Mouse (Mus musculus) lung, postnatal 14 days (tissue): ENCODE measurements around the gene Sirt2.

Experiments used
- DNase-seq: peaks from one replicate; pipeline ENCODE4 v3.0.0; 2021

Gene Sirt2

DNA sequence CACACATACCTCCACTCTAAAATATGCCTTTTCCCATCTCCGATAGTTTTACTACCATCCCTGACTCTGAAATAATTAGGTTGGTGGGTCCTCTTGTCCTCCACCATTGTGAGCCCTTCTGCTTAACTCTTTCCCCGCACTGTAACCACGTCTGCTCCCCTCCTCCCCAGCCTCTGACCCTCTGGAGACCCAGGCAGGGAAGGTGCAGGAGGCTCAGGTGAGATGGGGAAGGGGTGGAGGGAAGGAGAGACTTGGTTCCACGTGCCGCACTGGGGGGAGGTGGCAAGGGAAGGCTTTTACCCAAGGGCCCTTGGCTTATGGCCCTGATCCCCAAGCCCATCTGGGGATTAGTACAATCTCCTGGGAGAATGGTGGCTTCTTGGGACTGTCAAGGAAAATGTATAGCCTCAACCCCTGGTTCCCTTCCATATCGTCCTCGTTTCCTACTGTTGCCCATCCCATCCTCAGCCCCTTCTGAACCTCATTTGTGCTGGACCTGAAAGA lies 979 bp downstream of the Sirt2 start, which contains the start of gene Nfkbib:
TSS of gene Nfkbib (minus strand) at position 51 of the 504 bp plus-strand sequence.
- DNase-seq = no peak

DNA sequence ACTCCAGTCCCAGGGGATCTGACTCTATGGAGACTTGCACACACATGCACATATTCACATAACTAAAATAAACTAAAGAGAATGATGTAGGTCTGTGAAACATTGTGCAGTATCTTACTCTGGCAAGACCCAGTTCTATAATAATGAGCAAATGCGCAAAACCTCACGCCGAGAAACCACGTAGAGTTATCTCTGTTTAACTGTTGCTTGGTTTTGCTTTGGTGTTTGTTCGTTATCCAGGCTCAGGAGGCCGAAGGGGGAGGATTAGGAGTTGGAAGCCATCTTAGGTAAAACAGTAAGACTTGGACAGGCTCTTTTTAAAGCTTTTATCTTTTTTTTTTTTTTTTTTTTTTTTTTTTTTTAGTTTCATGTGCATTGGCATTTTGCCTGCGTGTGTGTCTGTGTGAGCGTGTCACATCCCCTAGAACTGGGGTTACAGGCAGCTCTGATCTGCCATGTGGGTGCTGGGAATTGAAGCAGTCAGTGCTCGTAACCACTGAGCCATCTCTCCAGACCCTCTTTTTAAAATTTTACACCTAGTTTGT lies 3.0 kb downstream of the Sirt2 start:
- DNase-seq = no peak

DNA sequence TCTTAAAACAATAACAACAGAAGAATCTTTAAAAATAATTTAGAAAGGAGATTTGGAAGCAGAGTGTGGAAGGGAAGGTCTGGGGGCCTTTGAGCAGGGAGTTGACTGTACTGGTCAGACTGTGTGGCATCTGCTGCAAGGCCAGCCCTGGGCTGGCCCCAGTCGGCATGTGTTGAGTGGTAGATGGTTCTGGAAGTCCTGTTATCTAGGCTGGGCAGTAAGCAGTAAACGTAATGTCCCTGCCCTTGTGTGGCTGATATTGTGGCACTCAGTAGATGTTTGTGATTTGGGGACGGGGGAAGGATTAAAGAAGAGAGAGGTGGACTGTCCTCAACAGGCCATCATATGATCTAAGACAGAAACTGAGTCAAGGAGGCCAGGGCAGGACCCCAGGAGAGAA lies 3.8 kb downstream of the Sirt2 start:
- DNase-seq = no peak

DNA sequence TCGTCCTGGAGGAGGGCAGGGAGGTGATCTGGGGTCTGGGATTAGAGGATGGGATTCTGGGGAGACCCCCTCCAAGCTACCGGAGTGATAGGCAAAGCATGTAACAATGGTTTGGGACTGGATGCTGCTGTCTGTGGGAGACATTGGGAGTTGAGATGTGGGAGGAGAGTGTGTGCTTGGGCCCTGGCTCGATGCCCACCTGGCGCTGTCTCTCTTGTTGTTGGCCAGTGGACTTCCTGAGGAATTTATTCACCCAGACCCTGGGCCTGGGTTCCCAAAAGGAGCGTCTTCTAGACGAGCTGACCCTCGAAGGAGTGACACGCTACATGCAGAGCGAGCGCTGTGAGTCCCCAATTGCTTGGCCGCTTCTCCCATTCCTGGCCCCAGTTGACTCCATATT lies 5.3 kb downstream of the Sirt2 start:
- peak; percentile 35 for DNase-seq

DNA sequence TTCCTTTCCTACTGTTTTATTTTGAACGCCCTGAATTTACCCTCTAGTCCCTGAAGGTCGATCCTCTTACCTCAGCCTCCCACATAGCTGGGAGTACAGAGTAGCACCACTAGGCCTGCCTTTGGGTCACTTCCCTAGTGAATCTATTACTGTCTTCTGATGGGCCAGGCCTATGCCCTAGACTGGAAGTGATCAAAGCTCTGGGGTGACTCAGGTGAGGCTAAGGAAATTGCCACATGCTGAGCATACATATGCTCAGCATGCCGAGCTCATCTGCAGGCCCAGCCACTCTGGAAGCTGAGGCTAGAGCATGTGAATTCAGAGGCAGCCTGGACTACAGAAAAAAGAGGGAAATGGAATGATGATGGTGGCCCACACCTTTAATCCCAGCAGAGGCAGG lies 6.6 kb downstream of the Sirt2 start:
- no peak for DNase-seq

DNA sequence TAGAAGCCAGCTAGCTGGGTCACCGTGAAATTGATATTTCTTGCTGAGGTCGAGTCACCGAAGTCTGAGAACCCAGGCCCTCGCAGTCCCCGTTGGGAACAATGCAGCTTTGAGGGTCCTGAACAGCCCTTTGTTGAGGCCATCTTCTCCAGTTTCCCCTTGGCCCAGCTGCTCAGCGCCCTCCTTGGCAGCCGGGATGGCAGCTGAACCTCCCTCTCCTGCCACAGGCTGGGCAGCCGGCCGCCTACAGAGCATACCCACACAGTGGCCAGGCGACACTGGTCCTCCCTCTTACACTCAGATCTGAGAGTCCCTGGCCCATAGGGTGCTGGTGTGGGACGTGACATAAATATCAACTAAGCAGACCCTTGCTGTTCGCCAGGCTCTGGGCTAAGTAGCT lies 7.6 kb downstream of the Sirt2 start:
- DNase-seq = no peak

DNA sequence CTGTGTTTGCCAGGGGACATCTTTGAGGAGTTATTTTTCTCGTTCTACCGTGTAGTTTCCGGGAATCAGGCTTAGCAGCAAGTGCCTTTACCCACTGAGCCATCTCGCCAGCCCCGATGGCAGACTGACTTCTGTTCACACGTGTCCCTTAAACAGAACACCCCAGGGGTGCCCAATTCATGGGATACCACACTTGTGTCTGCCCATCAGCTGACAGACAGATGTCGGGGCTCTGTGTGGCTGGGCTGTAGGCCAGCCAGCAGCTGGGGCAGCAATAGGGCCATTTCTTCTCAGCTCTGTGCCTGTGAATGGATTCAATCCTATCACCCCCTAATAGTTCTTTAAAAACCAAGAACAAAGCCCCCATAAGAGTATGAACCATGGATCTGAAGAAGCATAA lies 8.6 kb downstream of the Sirt2 start:
- no peak for DNase-seq

DNA sequence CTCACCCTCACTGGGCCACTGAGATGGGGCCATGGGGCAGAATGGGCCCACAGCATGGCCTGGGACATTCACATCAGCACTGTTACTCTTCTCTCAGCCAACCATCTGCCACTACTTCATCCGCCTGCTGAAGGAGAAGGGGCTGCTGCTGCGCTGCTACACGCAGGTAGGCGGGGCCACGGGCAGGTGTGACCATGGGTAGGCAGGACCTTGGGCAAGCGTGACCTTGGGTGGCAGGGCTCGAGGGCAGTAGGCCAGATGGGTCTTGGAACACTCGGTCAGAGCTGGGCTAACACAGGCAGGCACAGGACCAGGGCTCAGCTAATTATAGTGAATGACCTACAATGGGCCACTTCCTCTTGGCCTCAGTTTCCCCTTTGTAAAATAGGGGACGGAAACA lies 12.3 kb downstream of the Sirt2 start:
- DNase-seq = no peak

DNA sequence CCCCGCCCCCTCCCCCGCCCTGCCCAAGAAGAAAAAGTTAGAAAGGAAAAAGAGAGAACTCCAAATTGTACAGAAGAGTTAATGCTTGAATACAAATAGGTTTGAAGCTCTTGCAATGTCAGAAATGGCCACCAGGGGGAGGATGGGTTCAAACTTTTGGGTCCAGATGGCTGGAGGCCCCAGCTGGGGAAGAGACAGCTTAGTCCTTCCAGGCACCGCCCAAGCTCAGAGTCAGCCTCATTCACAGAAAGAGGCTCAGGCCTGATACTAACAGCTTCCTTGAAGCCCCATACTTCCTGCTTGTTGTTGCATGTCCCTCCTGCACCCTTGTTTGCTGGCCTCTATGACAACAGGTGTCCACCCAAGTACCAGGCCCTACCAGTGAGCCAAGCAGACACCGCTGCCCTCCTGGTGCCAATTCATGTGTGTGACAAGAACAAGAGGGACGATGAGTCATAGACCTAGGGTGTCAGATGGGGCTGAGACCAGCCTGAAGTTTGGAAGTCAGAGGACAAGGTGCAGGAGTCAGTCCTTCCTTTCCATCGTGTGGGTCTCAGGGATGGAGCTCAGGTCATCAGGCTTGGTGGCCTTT lies 13.6 kb downstream of the Sirt2 start:
- peak; percentile 94 for DNase-seq

DNA sequence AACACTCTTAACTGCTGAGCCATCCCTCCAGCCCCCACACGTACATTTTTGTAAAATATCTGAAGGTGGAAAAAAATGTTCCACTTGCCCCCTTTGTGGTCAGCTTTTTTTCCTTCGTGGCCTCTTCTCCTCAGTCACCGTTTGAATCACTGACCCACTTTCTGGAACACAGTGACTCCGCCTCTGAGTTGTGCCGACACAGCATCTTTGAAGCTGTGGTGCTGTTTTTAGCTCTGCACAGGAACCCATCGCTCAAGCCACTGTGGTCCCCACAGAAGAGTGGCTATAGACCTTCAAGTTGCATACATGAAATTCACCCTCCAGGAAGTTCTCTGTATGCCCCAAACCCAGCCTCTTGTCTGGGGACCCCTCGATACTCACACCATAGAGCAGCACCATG lies 14.3 kb downstream of the Sirt2 start:
- DNase-seq = no peak

DNA sequence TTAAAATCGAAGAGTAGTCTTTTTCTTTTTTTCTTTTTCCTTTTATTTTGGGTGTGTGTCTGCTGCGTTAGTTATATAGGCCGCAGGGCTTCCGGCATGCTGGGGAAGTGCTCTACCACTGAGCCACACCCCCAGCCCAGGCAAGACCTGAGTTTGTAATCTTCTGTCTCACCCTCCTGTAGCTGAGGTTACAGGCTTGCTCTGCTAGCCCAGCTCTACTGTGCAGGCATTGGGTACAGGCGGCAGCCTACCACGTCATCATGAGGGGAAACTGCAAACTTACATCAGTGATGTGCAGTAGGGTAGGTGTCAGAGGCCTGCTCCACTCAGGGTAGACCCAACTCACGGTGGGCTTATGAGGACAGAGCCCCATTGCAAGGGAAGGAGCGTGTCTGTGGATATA lies 14.7 kb downstream of the Sirt2 start:
- no peak for DNase-seq

DNA sequence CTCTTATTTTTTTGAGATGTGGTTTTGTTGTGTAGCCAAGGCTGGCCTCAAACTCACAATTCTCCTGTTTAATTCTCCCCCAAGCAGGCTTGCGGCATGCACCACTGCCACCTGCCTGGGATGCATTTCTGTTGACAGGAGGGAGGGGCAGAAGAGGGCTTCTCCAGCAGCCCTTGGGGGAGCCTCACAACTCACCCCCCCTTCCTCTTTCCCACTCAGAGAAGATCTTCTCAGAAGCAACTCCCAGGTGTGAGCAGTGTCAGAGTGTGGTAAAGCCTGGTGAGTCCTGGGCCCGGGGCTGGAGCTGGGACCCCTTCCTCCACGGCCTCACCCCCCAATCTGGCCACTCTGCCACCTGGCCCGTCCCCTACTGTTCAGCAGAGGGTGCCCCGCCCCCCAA lies 18.6 kb downstream of the Sirt2 start:
- no peak for DNase-seq

DNA sequence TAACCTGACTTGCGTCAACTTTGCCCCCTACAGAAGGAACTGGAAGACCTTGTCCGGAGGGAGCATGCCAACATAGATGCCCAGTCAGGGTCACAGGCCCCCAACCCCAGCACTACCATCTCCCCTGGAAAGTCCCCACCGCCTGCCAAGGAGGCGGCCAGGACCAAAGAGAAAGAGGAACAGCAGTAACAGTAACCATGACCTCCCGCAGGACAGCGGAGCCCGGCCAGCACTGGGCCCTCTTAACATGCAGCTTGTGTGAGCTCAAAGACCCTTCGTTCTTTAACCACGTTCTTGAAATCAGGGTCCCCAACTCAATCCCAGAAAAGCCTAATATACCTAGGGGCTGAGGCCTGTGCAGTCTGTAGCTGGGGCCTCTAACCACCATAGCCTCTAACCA lies 21.3 kb downstream of the Sirt2 start:
- no peak for DNase-seq

DNA sequence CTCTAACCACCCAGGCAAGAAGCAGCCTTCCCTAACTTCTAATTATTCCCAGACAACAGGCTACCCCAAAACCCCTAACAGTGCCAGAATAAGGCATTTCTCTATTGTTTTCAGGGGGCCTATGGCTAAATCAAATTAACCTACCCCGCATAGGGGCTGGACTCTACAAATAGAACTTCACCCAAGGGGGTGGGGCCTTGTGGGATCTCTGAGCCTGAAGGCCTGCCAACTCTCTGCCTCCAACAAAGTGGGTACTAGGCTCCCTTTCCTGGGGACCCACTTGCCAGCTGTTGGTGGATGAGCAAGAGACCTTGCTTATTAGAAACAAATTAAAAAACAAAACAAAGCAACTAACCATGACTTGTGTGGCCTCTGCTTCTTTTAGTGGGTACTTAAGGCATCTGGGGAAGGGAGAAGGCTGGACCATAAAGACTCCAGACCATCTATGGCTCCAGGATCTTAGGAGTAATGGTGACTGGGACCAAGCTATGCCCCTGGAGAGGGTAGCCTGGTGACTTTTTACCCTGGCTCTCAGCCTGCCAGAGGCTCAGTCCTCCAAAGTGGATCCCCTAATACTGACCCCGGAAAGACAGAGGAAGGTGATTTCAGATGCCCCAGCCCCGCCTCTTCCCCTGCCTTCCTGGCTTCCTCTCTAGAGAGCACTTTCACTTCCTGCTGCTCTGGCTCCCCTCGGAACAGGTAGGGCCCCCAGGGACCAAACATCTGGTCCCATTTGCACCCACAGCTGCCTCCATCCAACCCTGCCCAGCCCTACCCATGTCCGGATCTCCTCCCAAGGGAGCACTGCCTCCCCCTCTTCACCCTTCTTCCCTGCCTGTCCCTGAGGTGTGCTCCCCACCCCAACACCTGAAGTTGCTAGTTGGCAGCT lies 22.0 kb downstream of the Sirt2 start, which contains the start of gene Rinl:
TSS of gene Rinl (plus strand) at position 663 of the 889 bp plus-strand sequence.
- peak; percentile 36 for DNase-seq

DNA sequence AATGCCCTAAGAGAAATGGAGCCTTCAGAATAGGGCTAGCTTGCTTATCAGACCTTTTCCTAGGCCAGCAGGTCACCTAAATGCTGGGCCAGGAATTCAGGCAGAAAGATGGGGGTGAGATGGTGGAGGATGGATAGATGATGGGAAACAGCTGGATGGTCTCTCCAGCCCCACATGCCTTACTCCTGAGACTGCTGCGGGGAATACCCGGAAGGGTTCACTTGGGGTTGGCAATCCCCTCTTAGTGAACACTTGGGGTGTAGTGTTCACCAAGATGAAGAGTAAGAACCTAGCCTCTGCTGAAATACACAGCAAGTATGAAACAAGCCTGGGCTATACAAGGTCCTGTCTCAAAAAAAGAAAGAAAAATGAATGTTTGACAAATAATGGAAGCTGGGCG lies 22.7 kb downstream of the Sirt2 start:
- no peak for DNase-seq

DNA sequence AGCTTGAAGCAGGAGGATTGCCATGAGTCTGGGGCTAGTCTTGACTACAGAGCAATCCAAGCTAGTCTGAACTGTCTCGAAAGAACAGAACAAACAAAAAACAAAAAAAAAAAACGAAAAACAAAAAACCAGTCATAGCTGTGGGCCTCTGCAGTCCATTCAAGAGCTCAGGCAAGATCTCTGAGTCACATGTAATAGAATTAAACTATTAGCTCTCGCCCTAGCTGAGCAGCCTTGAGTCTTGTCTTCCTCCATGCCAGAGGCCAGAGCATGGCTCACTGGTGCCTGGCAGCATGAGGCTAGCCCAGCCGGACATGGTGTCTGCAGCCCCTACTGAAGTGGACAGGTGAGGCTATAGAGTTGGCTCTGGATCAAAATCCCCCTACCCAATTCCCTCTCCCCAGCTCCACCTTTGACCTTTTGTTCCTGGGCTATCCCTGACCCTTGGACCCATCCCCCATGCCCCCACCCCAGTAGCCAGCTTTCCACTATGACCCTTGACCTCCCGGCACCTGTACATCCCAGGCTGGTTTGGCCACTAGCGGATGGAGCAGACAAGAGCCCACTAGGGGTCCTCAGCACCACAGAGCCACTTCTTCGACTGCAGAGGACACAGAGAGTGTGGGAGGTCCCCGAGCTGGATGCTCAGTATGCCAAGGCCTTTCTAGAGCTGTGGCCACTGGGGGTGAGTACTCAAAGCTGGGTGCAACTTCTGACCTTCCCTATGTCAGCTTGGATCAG lies 23.7 kb downstream of the Sirt2 start:
- no peak for DNase-seq

DNA sequence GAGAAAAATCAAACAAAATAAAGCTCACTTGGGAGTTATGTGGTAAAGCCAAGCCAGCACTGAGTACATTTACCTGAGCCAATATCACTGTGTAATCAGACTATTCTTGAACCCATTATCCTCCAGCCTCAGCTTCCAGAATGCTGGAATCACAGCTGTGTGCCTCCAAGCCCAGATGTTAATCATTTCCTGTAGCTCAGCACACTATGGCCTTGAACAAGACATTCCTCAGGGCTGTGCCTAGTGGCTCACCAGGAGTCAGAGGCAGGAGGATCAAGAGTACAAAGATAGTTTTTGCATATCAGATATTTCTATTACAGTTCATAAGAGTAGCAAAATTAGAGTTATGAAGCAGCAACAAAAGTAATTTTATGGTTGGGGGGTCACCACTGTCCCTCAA lies 25.2 kb downstream of the Sirt2 start:
- DNase-seq = no peak

DNA sequence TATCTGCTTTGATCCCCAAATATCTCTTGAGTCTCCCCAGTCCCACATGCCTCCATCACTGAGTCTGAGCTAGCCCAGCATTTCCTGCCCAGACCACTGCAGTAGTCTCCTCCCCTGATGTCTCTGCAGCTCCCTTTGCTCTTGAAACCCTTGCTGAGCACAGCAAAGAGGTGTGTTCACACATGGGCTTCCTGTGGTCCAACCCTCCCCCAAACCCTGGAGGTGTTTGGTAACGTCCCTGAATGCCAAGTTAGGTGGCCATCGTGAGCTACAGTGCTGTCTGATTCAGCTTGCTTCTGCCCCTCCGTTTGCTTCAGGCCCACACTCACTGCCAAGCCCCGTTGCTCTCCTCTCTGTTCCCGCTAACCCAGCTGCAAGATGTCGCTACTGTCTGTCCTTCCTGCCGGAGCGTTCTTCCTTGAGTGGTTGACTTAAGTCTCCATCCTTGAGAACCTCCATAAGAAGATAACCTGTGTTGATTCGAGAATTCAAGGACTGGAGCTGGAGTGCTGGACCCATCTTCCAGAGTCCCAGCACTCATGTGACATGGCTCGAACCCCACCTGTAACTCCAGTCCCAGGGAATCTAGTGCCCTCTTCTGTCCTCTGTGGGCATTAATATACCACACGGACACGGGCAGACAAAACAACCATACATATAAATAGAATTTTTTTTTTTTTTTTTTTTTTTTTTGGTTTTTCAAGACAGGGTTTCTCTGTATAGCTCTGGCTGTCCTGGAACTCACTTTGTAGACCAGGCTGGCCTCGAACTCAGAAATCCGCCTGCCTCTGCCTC lies 26.1 kb downstream of the Sirt2 start:
- no peak for DNase-seq

DNA sequence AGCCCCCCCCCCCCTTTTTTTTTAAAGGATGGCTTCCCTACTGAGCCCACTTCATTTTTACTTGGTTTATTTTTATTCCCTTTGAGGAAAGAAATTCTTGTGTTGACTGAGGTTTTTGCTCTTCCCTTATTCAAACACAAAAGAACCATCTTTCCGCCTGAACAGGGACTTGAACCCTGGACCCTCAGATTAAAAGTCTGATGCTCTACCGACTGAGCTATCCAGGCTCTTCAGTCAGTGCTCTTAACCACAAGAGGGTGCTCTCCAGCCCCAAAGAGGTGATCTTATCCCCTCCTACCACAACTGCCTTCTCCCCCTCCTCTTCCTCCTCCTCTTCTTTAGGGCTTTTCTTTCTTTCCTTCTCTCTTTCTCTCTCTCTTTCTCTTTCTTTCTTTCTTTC lies 27.3 kb downstream of the Sirt2 start:
- peak; percentile 50 for DNase-seq

DNA sequence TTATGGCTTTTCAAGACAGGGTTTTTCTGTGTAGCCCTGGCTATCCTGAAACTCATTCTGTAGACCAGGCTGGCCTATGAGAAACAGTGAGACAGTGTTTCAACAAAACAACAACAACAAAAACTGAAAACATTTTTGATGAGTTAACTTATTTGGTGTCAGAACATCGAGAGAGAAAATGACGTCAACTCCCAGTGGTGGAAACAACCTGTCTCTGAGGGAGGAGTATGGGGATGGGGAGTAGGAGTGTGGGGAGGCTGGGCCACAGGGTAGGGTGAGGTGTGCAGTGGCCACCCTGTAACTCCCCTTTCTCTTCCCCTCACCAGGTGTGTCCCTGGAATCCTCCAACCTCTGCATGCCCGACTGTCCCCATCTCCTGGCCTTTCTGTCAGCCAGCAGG lies 28.0 kb downstream of the Sirt2 start:
- DNase-seq = no peak

DNA sequence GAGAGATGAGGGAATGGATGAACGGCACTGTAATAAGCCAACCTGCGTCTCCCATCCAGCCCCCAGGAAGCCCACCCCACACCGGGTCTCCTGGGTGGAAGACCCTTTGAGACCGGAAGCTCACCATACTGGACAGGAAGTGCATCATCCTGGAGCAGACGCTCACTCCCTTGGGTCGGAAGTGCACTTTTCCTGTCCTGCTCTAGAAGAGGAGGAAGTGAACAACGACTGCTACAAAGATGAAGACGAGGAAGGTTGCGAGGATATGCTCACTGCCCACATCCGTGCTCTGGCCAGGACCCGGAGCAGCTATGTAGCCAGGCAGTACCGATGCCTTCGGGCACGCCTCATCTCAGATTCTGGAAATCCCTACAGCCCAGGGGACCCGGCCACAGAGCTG lies 29.3 kb downstream of the Sirt2 start:
- DNase-seq = peak; percentile 23

DNA sequence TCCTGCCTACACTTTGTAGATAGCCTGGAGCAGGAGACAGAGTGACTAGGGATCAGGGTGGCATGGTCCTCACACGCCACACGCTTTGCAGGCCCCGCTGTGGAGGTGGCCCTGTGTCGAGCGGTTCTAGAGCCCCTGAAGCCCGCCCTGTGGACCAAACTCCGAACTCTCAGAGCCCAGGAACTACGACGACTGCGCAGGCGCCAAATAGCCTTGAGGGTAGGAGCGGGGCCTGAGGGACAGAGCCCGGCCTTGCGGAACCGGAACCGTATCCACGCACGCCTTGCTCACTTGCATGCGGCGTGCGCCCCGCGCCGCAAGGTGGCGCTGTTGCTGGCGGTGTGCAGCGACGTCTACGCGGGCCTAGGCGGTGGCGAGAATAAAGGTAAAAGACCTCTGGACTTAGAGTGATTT lies 30.0 kb downstream of the Sirt2 start:
- peak; percentile 91 for DNase-seq
